Mouse (Mus musculus) testis, adult 2 months (tissue): ENCODE measurements around the gene Chmp3. TPM values are rescaled to one million over a fixed set of nuclear protein-coding genes. Genes with fewer than 3 reads are reported as not detected.

Experiments
- H3K27ac ChIP-seq: fragments of 200-500 bp; 2 replicates; pipeline ENCODE4 v1.5.1; 2012; ENCODE audit warnings: low read depth, low read length; ENCODE audit not compliant: control insufficient read depth, insufficient read depth
- H3K27me3 ChIP-seq: fragments of 200-500 bp; 2 replicates; pipeline ENCODE4 v1.6.1; 2012; ENCODE audit warnings: mild to moderate bottlenecking, low read length, moderate library complexity; ENCODE audit not compliant: control insufficient read depth, insufficient read depth
- H3K36me3 ChIP-seq: fragments of 200-500 bp; 2 replicates; pipeline ENCODE4 v1.6.1; 2012; ENCODE audit warnings: mild to moderate bottlenecking, low read length; ENCODE audit not compliant: control insufficient read depth, insufficient read depth
- H3K4me1 ChIP-seq: fragments of 200-500 bp; 2 replicates; pipeline ENCODE4 v1.6.1; 2012; ENCODE audit warnings: low read length; ENCODE audit not compliant: control insufficient read depth, insufficient read depth
- H3K4me3 ChIP-seq: fragments of 200-500 bp; 2 replicates; pipeline ENCODE4 v1.5.1; 2012; ENCODE audit warnings: low read depth, mild to moderate bottlenecking, low read length, moderate library complexity, mixed read lengths; ENCODE audit not compliant: control insufficient read depth
- CTCF ChIP-seq: fragments of 200-500 bp; IDR thresholded peaks from 2 replicates; pipeline ENCODE4 v1.5.1; 2012; ENCODE audit warnings: low read depth, mild to moderate bottlenecking, inconsistent platforms, low read length, moderate library complexity; ENCODE audit not compliant: control insufficient read depth, insufficient read depth, insufficient replicate concordance
- POLR2A ChIP-seq: fragments of 200-500 bp; IDR thresholded peaks from 2 replicates; pipeline ENCODE4 v1.6.1; 2012; ENCODE audit warnings: low read depth, mild to moderate bottlenecking, inconsistent platforms, low read length, moderate library complexity; ENCODE audit not compliant: control insufficient read depth
- polyA plus RNA-seq: library from polyadenylated mRNA; depleted of rRNA; stranded (reverse); fragments of >200 nt; gene quantifications from 2 replicates; pipeline ENCODE4 v1.2.3, GENCODE M21; 2012

Gene Chmp3
- polyA plus RNA-seq, 1 experiment, result 25.0 TPM

DNA sequence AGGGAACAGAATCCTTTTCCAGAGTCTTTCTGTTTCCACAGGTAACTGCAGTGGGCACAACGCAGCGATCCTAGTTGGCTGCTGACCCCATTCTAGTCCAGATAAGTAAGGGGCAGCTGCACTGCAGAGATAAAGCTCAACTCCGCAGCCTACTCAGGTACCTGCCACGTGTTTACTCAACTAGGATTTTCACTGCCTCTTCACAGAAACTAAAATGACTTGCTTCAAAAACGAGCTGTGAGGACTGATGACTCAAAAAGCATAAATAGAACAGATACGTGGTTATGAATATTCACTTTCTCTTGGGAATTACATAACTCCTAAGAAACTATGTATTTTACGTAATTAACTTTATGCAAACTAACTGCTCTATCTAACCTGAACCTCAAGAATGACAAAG is 66.4 kb downstream of the Chmp3 start:
- H3K27ac ChIP-seq, result no peak overlapping the region
- TF ChIP-seq POLR2A, result no peak
- no peak for TF ChIP-seq CTCF
- H3K36me3 ChIP-seq, result peaks cover 3% of the 10 kb centered on the region
- H3K27me3 ChIP-seq, result no peaks in the 10 kb centered on the region
- no peak overlapping the region for H3K4me3 ChIP-seq
- no peaks in the 10 kb centered on the region for H3K4me1 ChIP-seq

DNA sequence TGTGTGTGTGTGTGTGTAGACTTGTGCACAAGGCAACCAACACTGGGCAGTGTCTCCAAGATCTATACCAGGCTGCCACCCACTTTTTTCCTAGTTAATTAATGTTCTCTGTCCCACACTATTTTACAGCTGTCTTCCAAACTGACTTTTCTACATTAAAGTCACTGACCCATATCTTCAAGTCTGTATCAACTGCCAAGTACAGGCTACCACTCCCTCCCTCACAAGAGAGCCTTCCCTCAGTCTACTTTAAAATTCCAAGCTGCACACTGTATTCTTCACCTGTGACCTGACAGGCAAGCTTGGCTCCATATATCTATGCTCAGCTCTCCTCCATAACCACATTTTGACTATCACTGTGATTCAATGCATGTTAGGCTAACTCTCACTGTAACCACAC is 69.6 kb downstream of the Chmp3 start:
- H3K27ac ChIP-seq, result no peak overlapping the region
- H3K4me3 ChIP-seq, result peak overlapping the region; percentile 39; the same call in 1 of the 2 replicates
- H3K4me1 ChIP-seq, result no peaks in the 10 kb centered on the region
- H3K36me3 ChIP-seq, result peaks cover 6% of the 10 kb centered on the region
- TF ChIP-seq CTCF (no peak), POLR2A (no peak)
- no peaks in the 10 kb centered on the region for H3K27me3 ChIP-seq

GRCm38 (mm10) chr6:71616959-71617358 is 73.4 kb downstream of the Chmp3 start:
- H3K27me3 ChIP-seq, result no peaks in the 10 kb centered on the region
- peaks cover 2% of the 10 kb centered on the region; the same call in 1 of the 2 replicates for H3K4me1 ChIP-seq
- peaks cover 6% of the 10 kb centered on the region for H3K36me3 ChIP-seq
- TF ChIP-seq POLR2A, result no peak
- no peak for TF ChIP-seq CTCF
- H3K27ac ChIP-seq, result no peak overlapping the region
- H3K4me3 ChIP-seq, result no peak overlapping the region

GRCm38 (mm10) chr6:71621551-71621950 is 78.0 kb downstream of the Chmp3 start:
- peaks cover 3% of the 10 kb centered on the region; the same call in 1 of the 2 replicates for H3K36me3 ChIP-seq
- no peaks in the 10 kb centered on the region for H3K27me3 ChIP-seq
- TF ChIP-seq CTCF (no peak), POLR2A (no peak)
- H3K27ac ChIP-seq, result no peak overlapping the region
- H3K4me3 ChIP-seq, result no peak overlapping the region
- peaks cover 2% of the 10 kb centered on the region; the same call in 1 of the 2 replicates for H3K4me1 ChIP-seq

GRCm38 (mm10) chr6:71621981-71622380 is 78.4 kb downstream of the Chmp3 start:
- Histone ChIP-seq H3K4me3 (no peak overlapping the region), H3K36me3 (peaks cover 2% of the 10 kb centered on the region; the same call in 1 of the 2 replicates), H3K27ac (no peak overlapping the region), H3K4me1 (peaks cover 2% of the 10 kb centered on the region; the same call in 1 of the 2 replicates), H3K27me3 (no peaks in the 10 kb centered on the region)
- TF ChIP-seq POLR2A (no peak), CTCF (no peak)

- H3K4me3 ChIP-seq, result no peak overlapping the region
- no peak for TF ChIP-seq CTCF
- TF ChIP-seq POLR2A, result no peak
- no peaks in the 10 kb centered on the region for H3K27me3 ChIP-seq
- H3K36me3 ChIP-seq, result no peaks in the 10 kb centered on the region; the same call in 1 of the 2 replicates
- H3K4me1 ChIP-seq, result peaks cover 2% of the 10 kb centered on the region; the same call in 1 of the 2 replicates
- H3K27ac ChIP-seq, result no peak overlapping the region
These were observed 81.1 kb downstream of the Chmp3 start for GRCm38 (mm10) chr6:71624723-71625122.

- H3K4me3 ChIP-seq, result no peak overlapping the region
- peaks cover 2% of the 10 kb centered on the region; the same call in 1 of the 2 replicates for H3K4me1 ChIP-seq
- no peak overlapping the region for H3K27ac ChIP-seq
- H3K36me3 ChIP-seq, result no peaks in the 10 kb centered on the region; the same call in 1 of the 2 replicates
- no peaks in the 10 kb centered on the region for H3K27me3 ChIP-seq
- TF ChIP-seq POLR2A (no peak), CTCF (no peak)
These were observed 82.4 kb downstream of the Chmp3 start for GRCm38 (mm10) chr6:71625984-71626383.

DNA sequence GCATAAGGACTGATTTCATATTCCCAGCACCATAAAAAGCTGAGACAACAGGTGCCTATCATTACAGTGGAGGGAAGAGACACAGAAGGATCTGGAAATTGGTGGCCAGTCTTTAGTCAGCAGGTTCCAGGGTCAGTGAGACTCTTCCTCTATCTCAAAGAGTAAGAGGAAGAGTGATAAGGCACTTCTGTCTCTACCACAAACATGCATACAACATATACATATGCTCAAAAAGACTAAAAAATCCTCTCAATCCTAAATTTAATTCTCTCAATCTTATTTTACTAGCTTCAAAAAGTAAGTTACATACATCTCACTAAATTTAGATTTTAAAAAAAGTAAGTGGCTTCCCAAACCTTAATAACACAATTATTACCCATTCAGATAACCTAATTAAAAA is 83.7 kb downstream of the Chmp3 start:
- TF ChIP-seq CTCF (no peak), POLR2A (no peak)
- Histone ChIP-seq H3K27ac (no peak overlapping the region), H3K4me1 (no peaks in the 10 kb centered on the region), H3K36me3 (peaks cover 2% of the 10 kb centered on the region), H3K4me3 (no peak overlapping the region), H3K27me3 (no peaks in the 10 kb centered on the region)
